Mouse (Mus musculus) cerebellum, adult 2 months (tissue): Measurements from ENCODE around the gene Lrp1.

Source experiments
- CTCF ChIP-seq: fragments of 200-500 bp; IDR thresholded peaks from 2 replicates; pipeline ENCODE4 v1.5.1; 2011; ENCODE audit warnings: low read depth, mild to moderate bottlenecking, control low read depth, low read length, moderate library complexity, borderline replicate concordance; ENCODE audit not compliant: insufficient read depth
- POLR2A ChIP-seq: fragments of 200-500 bp; IDR thresholded peaks from 2 replicates; pipeline ENCODE4 v1.6.1; 2011; ENCODE audit warnings: low read length, control low read depth, borderline replicate concordance; ENCODE audit not compliant: insufficient read depth

GRCm38 (mm10) chr10:127645791-127646190, 24.8 kb upstream of the Lrp1 start:
- TF ChIP-seq POLR2A = no peak
- no peak for TF ChIP-seq CTCF
